Mouse (Mus musculus): ENCODE data around the gene Sytl3. TPM values are rescaled to one million over a fixed set of nuclear protein-coding genes. Genes with fewer than 3 reads are reported as not detected.
A peak's percentile ranks its signal among the peaks of the same experiment; 100 is the strongest.
"Not testable (repeated sequence)": the region's sequence is repeated elsewhere in the genome, so short reads cannot be mapped to it uniquely, and the experiment has no call there.

The Sytl3 gene
- total and polyA plus RNA-seq, 2 experiments from 2014 or later: 0.42 to 0.79 TPM

DNA sequence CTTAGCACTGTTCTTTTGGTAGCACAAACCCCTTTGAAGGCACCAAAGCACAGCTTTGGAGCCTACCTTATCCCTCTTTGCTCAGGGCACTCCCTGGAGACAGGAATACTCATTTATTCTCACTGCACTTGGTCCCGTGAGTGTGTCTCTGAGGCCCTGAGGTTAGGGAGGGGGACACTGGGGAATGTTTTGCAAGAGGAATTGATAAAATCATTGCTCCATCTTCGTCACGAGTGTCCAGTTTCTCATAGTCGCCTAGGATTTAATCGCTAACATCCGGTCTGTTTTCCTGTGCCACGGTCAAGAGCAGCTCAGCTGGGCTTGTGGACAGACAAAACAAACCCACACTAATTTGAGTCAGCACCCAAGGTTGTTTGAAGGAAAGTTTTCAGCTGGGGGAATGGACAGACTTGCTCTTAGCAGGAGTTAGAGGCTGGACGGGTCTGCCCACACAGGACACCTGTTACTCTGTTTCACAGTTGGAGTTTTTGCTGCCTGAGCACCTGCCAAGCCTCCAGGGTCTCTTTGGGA lies 26.5 kb downstream of the Sytl3 start:
- 13% methylated on average over 2 of the region's 8 CpGs for WGBS
- H3K9ac ChIP-seq (replicated peaks; ENCODE audit: low read length); ATAC-seq; DNase-seq (ENCODE audit: low spot score); H3K4me3 ChIP-seq (ENCODE audit: low read length); H3K4me2 ChIP-seq (ENCODE audit: low read depth, low read length); H3K9me3 ChIP-seq (ENCODE audit: low read length); H3K27ac ChIP-seq; H3K27me3 ChIP-seq (ENCODE audit: insufficient read depth, low read length); H3K4me1 ChIP-seq (ENCODE audit: insufficient read depth, low read length); H3K36me3 ChIP-seq (ENCODE audit: insufficient read depth, low read length): not testable (repeated sequence)

DNA sequence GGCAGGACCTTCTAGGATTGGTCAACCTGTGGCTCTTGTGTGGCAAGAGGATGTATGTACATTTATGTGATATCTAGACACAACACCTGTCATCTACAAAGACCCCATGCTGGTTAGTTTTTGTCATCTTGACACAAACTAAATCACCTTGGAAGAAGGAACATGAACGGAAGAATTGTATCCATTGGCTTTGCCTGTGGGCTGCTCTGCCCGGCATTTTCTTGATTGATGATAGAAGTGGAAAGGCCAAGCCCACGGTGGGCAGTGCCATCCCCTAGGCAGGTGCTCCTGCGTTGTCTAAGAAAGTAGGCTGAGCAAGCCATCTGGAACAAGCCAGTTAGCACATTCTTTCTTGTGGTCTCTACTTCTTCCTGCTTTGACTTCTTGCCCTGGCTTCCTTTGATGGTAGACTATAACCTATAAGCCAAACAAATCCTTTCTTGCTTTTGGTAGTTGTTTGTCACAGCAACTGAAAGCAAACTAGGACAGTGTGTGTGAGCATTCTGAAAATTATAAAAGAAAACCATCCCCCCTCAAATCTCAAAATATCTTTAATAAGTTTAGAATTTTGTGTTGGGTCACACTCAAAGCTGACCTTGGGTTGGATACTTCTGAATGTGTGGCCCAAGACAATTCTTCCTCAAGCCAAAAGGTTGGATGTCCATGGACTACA lies 27.5 kb downstream of the Sytl3 start:
- ATAC-seq; H3K27ac ChIP-seq; DNase-seq (ENCODE audit: low spot score); H3K4me2 ChIP-seq (ENCODE audit: low read depth, low read length); H3K9me3 ChIP-seq (ENCODE audit: low read length); H3K27me3 ChIP-seq (ENCODE audit: insufficient read depth, low read length); H3K36me3 ChIP-seq (ENCODE audit: insufficient read depth, low read length); H3K4me3 ChIP-seq (ENCODE audit: low read length); H3K4me1 ChIP-seq (ENCODE audit: insufficient read depth, low read length); H3K9ac ChIP-seq (replicated peaks; ENCODE audit: low read length): not testable (repeated sequence)
- WGBS: 88% methylated on average over 2 of the region's 4 CpGs

DNA sequence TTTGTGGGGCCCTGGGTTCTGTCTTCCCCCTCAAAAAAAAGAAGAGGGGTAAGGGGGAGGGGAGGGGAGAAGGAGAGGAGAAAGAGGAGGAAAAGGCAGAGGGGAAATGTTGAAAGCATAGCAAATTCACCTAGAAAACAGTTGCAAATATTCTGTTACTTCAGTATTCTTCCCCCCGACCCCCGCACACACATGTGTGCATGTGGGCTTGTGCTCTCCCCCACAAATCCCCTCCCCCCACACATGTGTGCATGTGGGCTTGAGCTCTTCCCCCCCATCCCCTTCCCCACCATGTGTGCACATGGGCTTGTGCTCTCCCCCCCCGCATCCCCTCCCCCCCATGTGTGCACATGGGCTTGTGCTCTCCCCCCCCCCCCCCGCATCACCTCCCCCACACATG lies 30.5 kb downstream of the Sytl3 start:
- not testable (repeated sequence) for H3K36me3 ChIP-seq (ENCODE audit: insufficient read depth, low read length); H3K9ac ChIP-seq (replicated peaks; ENCODE audit: low read length); H3K4me2 ChIP-seq (ENCODE audit: low read depth, low read length); DNase-seq (ENCODE audit: low spot score); ATAC-seq; H3K4me3 ChIP-seq (ENCODE audit: low read length); H3K9me3 ChIP-seq (ENCODE audit: low read length); H3K27me3 ChIP-seq (ENCODE audit: insufficient read depth, low read length); H3K27ac ChIP-seq; H3K4me1 ChIP-seq (ENCODE audit: insufficient read depth, low read length)
- WGBS: 85% methylated on average over 2 of the region's 4 CpGs

DNA sequence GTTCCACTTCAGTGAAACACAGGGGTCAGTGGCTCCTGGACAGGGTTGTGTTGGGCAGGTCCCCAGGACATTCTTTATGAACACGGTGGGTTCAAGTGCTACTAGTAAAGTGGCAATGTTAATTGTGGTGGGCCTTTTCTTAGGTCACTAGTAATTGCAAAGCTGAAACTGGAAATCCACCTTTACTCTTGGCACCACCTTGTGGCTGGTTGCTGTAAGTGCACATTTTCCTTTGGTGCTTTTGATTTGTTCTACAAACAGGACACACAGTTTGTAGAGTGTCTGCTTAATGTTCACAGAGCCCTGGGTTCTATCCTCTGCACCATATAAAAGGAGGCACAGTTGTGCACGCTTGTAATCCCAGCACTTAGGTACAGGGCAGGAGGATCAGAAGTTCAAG lies 32.7 kb downstream of the Sytl3 start:
- H3K4me2 ChIP-seq (ENCODE audit: low read depth, low read length); ATAC-seq; H3K27me3 ChIP-seq (ENCODE audit: insufficient read depth, low read length); H3K9ac ChIP-seq (replicated peaks; ENCODE audit: low read length); H3K9me3 ChIP-seq (ENCODE audit: low read length); H3K36me3 ChIP-seq (ENCODE audit: insufficient read depth, low read length); H3K4me1 ChIP-seq (ENCODE audit: insufficient read depth, low read length); H3K27ac ChIP-seq; H3K4me3 ChIP-seq (ENCODE audit: low read length): not testable (repeated sequence)
- peak; percentile 82 for TF ChIP-seq CTCF (IDR thresholded peaks at IDR 0.05; ENCODE audit: low read depth)
- WGBS: 7% methylated on average over 2 of the region's 2 CpGs
- peak; percentile 67 for DNase-seq (ENCODE audit: low spot score)

DNA sequence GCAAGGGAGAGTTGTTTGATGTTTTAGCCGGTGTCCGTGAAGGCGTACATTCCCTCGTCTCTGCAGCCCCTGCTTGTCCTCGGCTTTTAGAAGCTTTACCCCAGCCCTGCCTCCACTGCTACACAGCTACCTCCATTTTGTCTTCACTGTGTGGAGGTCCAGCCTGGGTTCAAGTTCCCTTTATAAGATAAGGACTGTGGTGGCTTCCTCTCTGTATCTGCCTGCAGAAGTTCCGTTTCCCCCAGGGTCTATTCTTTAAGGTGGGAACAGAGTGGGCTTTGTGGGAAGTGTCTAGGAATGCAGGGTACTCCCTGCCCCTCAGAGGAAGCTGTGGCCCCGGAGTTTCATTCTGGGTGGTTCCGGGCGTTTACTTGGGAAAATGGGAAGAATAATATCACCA lies 36.8 kb downstream of the Sytl3 start:
- H3K36me3 ChIP-seq (ENCODE audit: insufficient read depth, low read length); H3K9ac ChIP-seq (replicated peaks; ENCODE audit: low read length); H3K4me3 ChIP-seq (ENCODE audit: low read length); H3K27me3 ChIP-seq (ENCODE audit: insufficient read depth, low read length); H3K4me2 ChIP-seq (ENCODE audit: low read depth, low read length); DNase-seq (ENCODE audit: low spot score); ATAC-seq; H3K4me1 ChIP-seq (ENCODE audit: insufficient read depth, low read length); H3K27ac ChIP-seq; H3K9me3 ChIP-seq (ENCODE audit: low read length): not testable (repeated sequence)
- WGBS: 83% methylated on average over 9 of the region's 9 CpGs

DNA sequence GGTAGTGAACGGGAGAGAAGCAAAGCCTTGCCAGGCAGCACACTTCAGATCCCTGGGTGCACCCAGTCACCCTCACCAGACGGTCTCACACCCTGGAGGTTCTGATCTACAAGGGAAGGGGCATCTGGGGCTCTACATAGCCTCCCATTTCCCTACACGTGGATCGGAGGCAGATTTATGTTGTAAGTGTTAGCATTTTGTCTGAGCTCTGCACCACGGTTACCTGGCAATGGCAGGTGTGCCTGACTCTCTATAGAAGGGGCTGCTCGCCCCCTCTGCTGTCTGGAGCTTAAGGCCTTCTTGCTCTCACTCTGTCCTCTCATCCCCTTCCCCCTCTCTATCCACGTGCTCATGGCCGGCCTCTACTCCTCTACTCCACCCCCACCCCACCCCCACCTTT lies 37.6 kb downstream of the Sytl3 start:
- not testable (repeated sequence) for H3K9ac ChIP-seq (replicated peaks; ENCODE audit: low read length); H3K27ac ChIP-seq; ATAC-seq; DNase-seq (ENCODE audit: low spot score); H3K9me3 ChIP-seq (ENCODE audit: low read length); H3K4me2 ChIP-seq (ENCODE audit: low read depth, low read length); H3K4me1 ChIP-seq (ENCODE audit: insufficient read depth, low read length); H3K27me3 ChIP-seq (ENCODE audit: insufficient read depth, low read length); H3K4me3 ChIP-seq (ENCODE audit: low read length); H3K36me3 ChIP-seq (ENCODE audit: insufficient read depth, low read length)
- WGBS: 50% methylated on average over 7 of the region's 8 CpGs

DNA sequence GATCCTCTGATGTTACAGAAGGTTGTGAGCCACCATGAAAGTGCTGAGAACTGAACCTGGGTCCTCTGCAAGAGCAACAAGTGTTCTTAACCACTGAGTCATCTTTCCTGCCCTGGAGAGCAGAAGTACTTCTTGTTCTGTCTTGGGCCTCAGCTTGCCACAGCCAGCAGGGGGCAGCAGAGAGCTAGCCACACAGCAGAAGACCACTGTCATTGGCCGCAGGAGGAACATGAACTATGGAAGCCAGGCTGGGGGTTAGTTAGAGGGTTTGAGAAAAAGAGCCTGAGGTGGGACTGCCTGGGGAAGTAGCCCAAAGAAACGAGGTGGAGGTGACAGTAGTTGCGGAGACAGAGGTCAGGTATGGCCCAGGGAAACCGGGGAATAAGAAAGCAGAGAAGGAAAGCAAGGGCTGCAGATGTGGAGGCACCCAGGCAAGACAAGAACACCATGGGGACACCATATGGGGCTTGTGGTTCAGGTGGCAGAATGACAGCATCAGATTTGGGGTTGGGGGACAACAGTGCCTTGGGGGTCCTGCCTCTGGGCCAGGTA lies 38.4 kb downstream of the Sytl3 start:
- H3K4me1 ChIP-seq (ENCODE audit: insufficient read depth, low read length); H3K36me3 ChIP-seq (ENCODE audit: insufficient read depth, low read length); H3K9me3 ChIP-seq (ENCODE audit: low read length); H3K4me3 ChIP-seq (ENCODE audit: low read length); H3K4me2 ChIP-seq (ENCODE audit: low read depth, low read length); H3K27ac ChIP-seq; H3K27me3 ChIP-seq (ENCODE audit: insufficient read depth, low read length); H3K9ac ChIP-seq (replicated peaks; ENCODE audit: low read length): not testable (repeated sequence)
- TF ChIP-seq CTCF (IDR thresholded peaks at IDR 0.05; ENCODE audit: low read depth): peak; percentile 61
- 33% methylated on average over 3 of the region's 4 CpGs for WGBS
- ATAC-seq (peak; percentile 68), DNase-seq (ENCODE audit: low spot score) (peak; percentile 40)

DNA sequence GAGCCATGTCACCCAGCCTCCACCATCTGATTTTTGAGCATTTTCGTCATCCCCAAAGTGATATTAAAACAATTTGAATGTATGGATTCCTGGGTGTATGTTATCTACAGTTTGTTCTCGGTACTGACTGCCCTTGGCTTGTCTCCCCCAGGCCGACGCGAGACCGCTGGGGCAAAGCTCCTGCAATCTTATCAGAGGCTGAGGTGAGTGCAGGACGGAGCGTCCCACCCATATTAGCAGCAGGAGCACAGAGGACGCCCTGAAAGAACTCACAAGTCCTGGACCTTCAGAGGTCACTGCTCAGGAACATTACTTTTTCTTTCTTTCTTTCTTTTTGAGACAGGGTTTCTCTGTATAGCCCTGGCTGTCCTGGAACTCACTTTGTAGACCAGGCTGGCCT lies 40.6 kb downstream of the Sytl3 start:
- not testable (repeated sequence) for H3K9me3 ChIP-seq (ENCODE audit: low read length); ATAC-seq; H3K36me3 ChIP-seq (ENCODE audit: insufficient read depth, low read length); H3K27me3 ChIP-seq (ENCODE audit: insufficient read depth, low read length); H3K4me2 ChIP-seq (ENCODE audit: low read depth, low read length); H3K9ac ChIP-seq (replicated peaks; ENCODE audit: low read length); H3K27ac ChIP-seq; H3K4me3 ChIP-seq (ENCODE audit: low read length); H3K4me1 ChIP-seq (ENCODE audit: insufficient read depth, low read length); DNase-seq (ENCODE audit: low spot score)
- WGBS: 94% methylated on average over 8 of the region's 9 CpGs

DNA sequence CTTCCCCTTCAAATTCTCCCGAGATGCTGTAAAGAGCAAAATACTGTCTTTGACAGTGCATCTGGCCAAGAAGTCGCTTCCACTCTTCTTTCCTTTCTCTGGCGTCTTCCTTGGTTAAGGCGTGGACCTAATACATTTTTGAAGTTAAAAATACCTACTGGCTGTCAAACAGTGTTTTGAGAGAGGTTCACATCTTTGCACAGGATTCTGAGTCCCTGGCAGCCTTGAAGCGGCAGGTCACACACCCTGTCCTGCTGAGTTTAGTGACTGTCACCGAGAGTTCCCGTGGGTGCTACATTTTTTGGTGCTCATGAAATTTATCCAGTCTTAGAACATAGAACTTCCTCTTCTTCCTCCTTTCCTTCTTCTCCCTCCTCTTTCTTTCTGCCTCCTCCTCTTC lies 41.2 kb downstream of the Sytl3 start:
- H3K9ac ChIP-seq (replicated peaks; ENCODE audit: low read length); H3K27me3 ChIP-seq (ENCODE audit: insufficient read depth, low read length); H3K36me3 ChIP-seq (ENCODE audit: insufficient read depth, low read length); H3K9me3 ChIP-seq (ENCODE audit: low read length); H3K4me2 ChIP-seq (ENCODE audit: low read depth, low read length); ATAC-seq; DNase-seq (ENCODE audit: low spot score); H3K4me3 ChIP-seq (ENCODE audit: low read length); H3K27ac ChIP-seq; H3K4me1 ChIP-seq (ENCODE audit: insufficient read depth, low read length): not testable (repeated sequence)
- 77% methylated on average over 3 of the region's 7 CpGs for WGBS

DNA sequence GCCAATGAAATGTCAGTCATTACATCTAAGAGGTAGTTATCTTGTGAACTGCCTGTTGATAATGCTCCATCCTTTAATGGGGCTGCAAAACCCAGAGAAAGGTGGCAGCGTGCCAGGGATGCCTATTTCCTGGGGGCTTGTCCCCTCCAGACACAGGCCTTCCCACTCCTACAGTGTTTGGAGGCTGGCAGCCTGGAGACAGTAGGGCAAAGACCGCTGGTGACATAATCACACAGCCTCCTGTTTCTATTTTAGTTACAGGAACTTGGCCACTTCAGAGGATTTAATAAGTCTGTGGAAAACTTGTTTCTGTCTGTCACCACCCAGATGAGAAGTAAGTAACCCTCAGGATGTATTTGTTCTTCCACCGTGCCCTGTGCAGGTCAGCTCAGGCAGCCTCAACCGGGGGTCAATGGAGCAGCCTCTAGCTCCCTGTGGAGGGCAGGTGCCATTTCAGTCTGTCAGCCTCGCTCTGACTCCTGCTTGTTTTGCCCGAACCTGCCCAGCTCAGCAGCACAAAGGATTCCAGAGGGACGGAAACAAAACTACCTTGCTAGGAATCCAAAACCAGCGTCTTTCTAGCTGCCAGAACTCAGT lies 43.8 kb downstream of the Sytl3 start:
- DNase-seq (ENCODE audit: low spot score): not testable (repeated sequence)
- 17% methylated on average over 2 of the region's 8 CpGs for WGBS
- ATAC-seq: peak; percentile 35; the same call in 1 of the 2 replicates

More for the DNA sequence above, 43.8 kb downstream of the Sytl3 start:
- H3K9ac ChIP-seq (replicated peaks; ENCODE audit: low read length); H3K27me3 ChIP-seq (ENCODE audit: insufficient read depth, low read length); H3K27ac ChIP-seq; H3K36me3 ChIP-seq (ENCODE audit: insufficient read depth, low read length); H3K4me2 ChIP-seq (ENCODE audit: low read depth, low read length); H3K9me3 ChIP-seq (ENCODE audit: low read length); H3K4me1 ChIP-seq (ENCODE audit: insufficient read depth, low read length); H3K4me3 ChIP-seq (ENCODE audit: low read length): not testable (repeated sequence)

Data from hindbrain, postnatal 0 days (tissue).